In genomic region chr3:56097105-56097504, GRCm38 (mm10) we compare ENCODE assay signal across 11 mouse cellular contexts.
DNase-seq lines count a peak whose midpoint lies in the region; ATAC-seq and TF ChIP-seq lines count a peak whose summit lies in the region.
"Had no signal": no experiment of that assay in that cellular context is flagged by ENCODE, and none has a peak within 500 bp of the region (broad histone marks: within the 10 kb centered on the region; RNA-seq: fewer than 3 reads in every experiment).

No protein-coding gene starts in this region.

- DNase-seq in heart, adult 11 months = no peak
- no peak for DNase-seq in urinary bladder, adult 18-20 months (ENCODE audit: low spot score in 2 of 2)
- no peak for DNase-seq in liver, embryonic 11.5 days (ENCODE audit: low spot score)
- no peak for DNase-seq in adrenal gland, postnatal 25 days
- DNase-seq: adrenal gland, postnatal 36 days; thymus, postnatal 25 days had no signal

- H3K4me1 ChIP-seq in heart, embryonic 13.5 days = peaks cover 8% of the 10 kb centered on the region
- no peaks in the 10 kb centered on the region for H3K4me1 ChIP-seq in ES-Bruce4 (ENCODE audit: control insufficient read depth, insufficient read depth, low read length)
- peaks cover 5% of the 10 kb centered on the region; the same call in 1 of the 2 replicates for H3K4me1 ChIP-seq in embryonic facial prominence, embryonic 15.5 days
- peaks cover 15% of the 10 kb centered on the region for H3K4me1 ChIP-seq in limb, embryonic 12.5 days (replicated peaks)
- no peaks in the 10 kb centered on the region for H3K4me1 ChIP-seq in liver, embryonic 11.5 days (replicated peaks; ENCODE audit: control insufficient read depth, insufficient read depth, low read length)

- TF ChIP-seq POLR2A in ES-Bruce4 (IDR thresholded peaks at IDR 0.05; ENCODE audit: insufficient read depth, low read length) = no peak

- no peak overlapping the region for H3K4me2 ChIP-seq in heart, embryonic 13.5 days
- H3K4me2 ChIP-seq in embryonic facial prominence, embryonic 15.5 days (replicated peaks) = no peak overlapping the region
- H3K4me2 ChIP-seq in limb, embryonic 12.5 days = no peak overlapping the region
- no peak overlapping the region for H3K4me2 ChIP-seq in liver, embryonic 11.5 days

- H3K27me3 ChIP-seq in heart, embryonic 13.5 days (replicated peaks) = no peaks in the 10 kb centered on the region
- H3K27me3 ChIP-seq in ES-Bruce4 (ENCODE audit: control insufficient read depth, insufficient read depth, low read length, poor library complexity, severe bottlenecking) = no peaks in the 10 kb centered on the region
- H3K27me3 ChIP-seq in embryonic facial prominence, embryonic 15.5 days = no peaks in the 10 kb centered on the region
- no peaks in the 10 kb centered on the region for H3K27me3 ChIP-seq in limb, embryonic 12.5 days
- no peaks in the 10 kb centered on the region for H3K27me3 ChIP-seq in liver, embryonic 11.5 days (replicated peaks; ENCODE audit: control insufficient read depth, insufficient read depth, low read length)
- H3K27me3 ChIP-seq: CH12.LX had no signal

- peak overlapping the region; percentile 54 for H3K27ac ChIP-seq in heart, embryonic 13.5 days (replicated peaks)
- H3K27ac ChIP-seq in ES-Bruce4 (ENCODE audit: insufficient read depth, low read length) = no peak overlapping the region
- peak overlapping the region; percentile 55; the same call in 1 of the 2 replicates for H3K27ac ChIP-seq in embryonic facial prominence, embryonic 15.5 days (replicated peaks)
- H3K27ac ChIP-seq in limb, embryonic 12.5 days = peak overlapping the region; percentile 66; the same call in 1 of the 2 replicates
- no peak overlapping the region for H3K27ac ChIP-seq in liver, embryonic 11.5 days (ENCODE audit: low read depth, low read length)

- no peak overlapping the region for H3K9ac ChIP-seq in heart, embryonic 13.5 days
- no peak overlapping the region for H3K9ac ChIP-seq in ES-Bruce4 (ENCODE audit: low read depth, poor library complexity, severe bottlenecking)
- H3K9ac ChIP-seq in embryonic facial prominence, embryonic 15.5 days = no peak overlapping the region
- no peak overlapping the region for H3K9ac ChIP-seq in limb, embryonic 12.5 days (replicated peaks)
- H3K9ac ChIP-seq in liver, embryonic 11.5 days (ENCODE audit: low read depth, low read length) = no peak overlapping the region

- no peak for ATAC-seq in heart, embryonic 13.5 days (ENCODE audit: extremely low read depth, insufficient number of reproducible peaks, low FRiP score, low TSS enrichment)
- no peak for ATAC-seq in embryonic facial prominence, embryonic 15.5 days (ENCODE audit: insufficient number of reproducible peaks, low FRiP score, low TSS enrichment, low read depth)
- no peak; the same call in 1 of the 2 replicates for ATAC-seq in limb, embryonic 12.5 days (ENCODE audit: insufficient number of reproducible peaks, insufficient read depth, low FRiP score, low TSS enrichment, low read depth)
- ATAC-seq in liver, embryonic 11.5 days (replicated peaks; ENCODE audit: low FRiP score) = no peak

- no peaks in the 10 kb centered on the region for H3K9me3 ChIP-seq in heart, embryonic 13.5 days
- no peaks in the 10 kb centered on the region for H3K9me3 ChIP-seq in ES-Bruce4 (replicated peaks; ENCODE audit: control insufficient read depth, insufficient read depth, low read length, poor library complexity, severe bottlenecking)
- no peaks in the 10 kb centered on the region for H3K9me3 ChIP-seq in embryonic facial prominence, embryonic 15.5 days (replicated peaks)
- H3K9me3 ChIP-seq in limb, embryonic 12.5 days = no peaks in the 10 kb centered on the region
- no peaks in the 10 kb centered on the region for H3K9me3 ChIP-seq in liver, embryonic 11.5 days (ENCODE audit: control insufficient read depth, low read length)

- no peaks in the 10 kb centered on the region for H3K36me3 ChIP-seq in heart, embryonic 13.5 days
- H3K36me3 ChIP-seq in ES-Bruce4 (ENCODE audit: control insufficient read depth, insufficient read depth, low read length, poor library complexity, severe bottlenecking) = no peaks in the 10 kb centered on the region
- H3K36me3 ChIP-seq in embryonic facial prominence, embryonic 15.5 days = no peaks in the 10 kb centered on the region
- no peaks in the 10 kb centered on the region for H3K36me3 ChIP-seq in limb, embryonic 12.5 days
- no peaks in the 10 kb centered on the region for H3K36me3 ChIP-seq in liver, embryonic 11.5 days (ENCODE audit: control insufficient read depth, insufficient read depth, low read length)

- 40% methylated on average over 5 of the region's 5 CpGs for WGBS in heart, embryonic 13.5 days
- 24% methylated on average over 5 of the region's 5 CpGs for WGBS in embryonic facial prominence, embryonic 15.5 days
- WGBS in limb, embryonic 12.5 days = 13% methylated on average over 5 of the region's 5 CpGs
- 39% methylated on average over 5 of the region's 5 CpGs for WGBS in liver, embryonic 11.5 days

- no peak for TF ChIP-seq CTCF in ES-Bruce4 (IDR thresholded peaks at IDR 0.05; ENCODE audit: low read depth, low read length)

- TF ChIP-seq EP300 in ES-Bruce4 (IDR thresholded peaks at IDR 0.05; ENCODE audit: insufficient read depth, low read depth, low read length) = 0 out of 2 replicates have a peak, but pooled peaks have one; percentile 41

- no peak overlapping the region for H3K4me3 ChIP-seq in heart, embryonic 13.5 days
- no peak overlapping the region for H3K4me3 ChIP-seq in ES-Bruce4 (ENCODE audit: low read depth, low read length)
- H3K4me3 ChIP-seq in embryonic facial prominence, embryonic 15.5 days (replicated peaks) = no peak overlapping the region
- no peak overlapping the region for H3K4me3 ChIP-seq in limb, embryonic 12.5 days (replicated peaks)
- no peak overlapping the region for H3K4me3 ChIP-seq in liver, embryonic 11.5 days (ENCODE audit: low read depth, low read length)

Comparison
In these comparisons a context has a peak if more than half of its experiments do, and no peak if none do; other contexts are left out.
1. H3K27ac ChIP-seq: peak in heart, embryonic 13.5 days (single experiment), embryonic facial prominence, embryonic 15.5 days (single experiment) and limb, embryonic 12.5 days (single experiment); none in ES-Bruce4 (single experiment) and liver, embryonic 11.5 days (single experiment).